Mouse (Mus musculus) forebrain, embryonic 15.5 days (tissue): ENCODE data around the gene Sema6c. TPM values are rescaled to one million over a fixed set of nuclear protein-coding genes. Genes with fewer than 3 reads are reported as not detected.

Source experiments
- ATAC-seq: fragments of 200-750 bp; cut with Nextera tagmentation; replicated peaks from 2 replicates; pipeline ENCODE4 v1.8.0; 2017; ENCODE audit warnings: mild to moderate bottlenecking, moderate TSS enrichment, moderate library complexity
- H3K27ac ChIP-seq: fragments of 300-500 bp; sonication (generic); replicated peaks from 2 replicates; pipeline ENCODE4 v1.5.1; 2015; ENCODE audit warnings: mild to moderate bottlenecking, inconsistent platforms
- H3K27me3 ChIP-seq: fragments of 300-500 bp; sonication (generic); 2 replicates; pipeline ENCODE4 v1.6.1; 2015; ENCODE audit warnings: inconsistent platforms
- H3K36me3 ChIP-seq: fragments of 300-500 bp; sonication (generic); 2 replicates; pipeline ENCODE4 v1.6.1; 2015; ENCODE audit warnings: mild to moderate bottlenecking, inconsistent platforms
- H3K4me1 ChIP-seq: fragments of 300-500 bp; sonication (generic); 2 replicates; pipeline ENCODE4 v1.6.1; 2015; ENCODE audit warnings: inconsistent platforms
- H3K4me2 ChIP-seq: fragments of 300-500 bp; sonication (generic); replicated peaks from 2 replicates; pipeline ENCODE4 v1.6.1; 2015; ENCODE audit warnings: mild to moderate bottlenecking, inconsistent platforms
- H3K4me3 ChIP-seq: fragments of 300-500 bp; sonication (generic); 2 replicates; pipeline ENCODE4 v1.5.1; 2015; ENCODE audit warnings: mild to moderate bottlenecking, inconsistent platforms
- H3K9ac ChIP-seq: fragments of 300-500 bp; sonication (generic); replicated peaks from 2 replicates; pipeline ENCODE4 v1.6.1; 2015; ENCODE audit warnings: mild to moderate bottlenecking, inconsistent platforms
- H3K9me3 ChIP-seq: fragments of 300-500 bp; sonication (generic); 2 replicates; pipeline ENCODE4 v1.6.1; 2016; ENCODE audit warnings: inconsistent platforms
- WGBS: fragments of 180-500 bp; shearing (Covaris S2); methylation state at CpG from one replicate; pipeline ENCODE4 v1.1.7; 2015; ENCODE audit warnings: mixed read lengths; 5-methylcytosine and 5-hydroxymethylcytosine counted together
- microRNA-seq: library from miRNA; unstranded; fragments of <30 nt; microRNA quantifications from one replicate; pipeline ENCODE4, GENCODE M21; 2016
- polyA plus RNA-seq: library from polyadenylated mRNA; unstranded; fragments of >200 nt; fragmentation: Nextera tagmentation; extraction: Ambion mirVana; gene quantifications from 2 replicates; pipeline ENCODE4 v1.2.1, GENCODE M21; 2015

Sema6c gene
- polyA plus RNA-seq, 1 experiment from 2014 or later, result 34.1 TPM

GRCm38 (mm10) chr3:95223041-95223440, 62.8 kb downstream of the Sema6c start:
- peaks cover 56% of the 10 kb centered on the region for H3K4me1 ChIP-seq
- no peaks in the 10 kb centered on the region for H3K9me3 ChIP-seq
- no peak for ATAC-seq
- H3K27ac ChIP-seq, result no peak overlapping the region
- no peak overlapping the region for H3K9ac ChIP-seq
- no peak overlapping the region for H3K4me3 ChIP-seq
- H3K4me2 ChIP-seq, result no peak overlapping the region
- H3K36me3 ChIP-seq, result peaks cover 69% of the 10 kb centered on the region
- 96% methylated on average over 2 of the region's 2 CpGs for WGBS
- no peaks in the 10 kb centered on the region for H3K27me3 ChIP-seq

Small RNA genes lying within 50 kb of the gene (microRNA-seq; reads per million reads assigned to microRNA genes)
- gene Mir8099-1, result not detected

Other genes starting within 250 kb of the Sema6c start
- gene Selenbp1, start 227.4 kb upstream of the Sema6c start, polyA plus RNA-seq, result 9.5 and 11.6 TPM in 2 replicates
- 5.4 and 6.0 TPM in 2 replicates for gene Rfx5, start 206.4 kb upstream of the Sema6c start, polyA plus RNA-seq
- gene Pi4kb, start 185.7 kb upstream of the Sema6c start, polyA plus RNA-seq, result 24.9 and 27.1 TPM in 2 replicates
- 22.4 and 23.0 TPM in 2 replicates for gene Zfp687, start 145.0 kb upstream of the Sema6c start, polyA plus RNA-seq
- 291 and 296 TPM in 2 replicates for gene Psmd4, start 117.8 kb upstream of the Sema6c start, polyA plus RNA-seq
- 20.5 and 21.6 TPM in 2 replicates for gene Pip5k1a, start 53.5 kb upstream of the Sema6c start, polyA plus RNA-seq
- 235 and 247 TPM in 2 replicates for gene Vps72, start 49.4 kb upstream of the Sema6c start, polyA plus RNA-seq
- 0.74 and 1.1 TPM in 2 replicates for gene Tmod4, start 36.0 kb upstream of the Sema6c start, polyA plus RNA-seq
- gene Scnm1, start 26.4 kb upstream of the Sema6c start, polyA plus RNA-seq, result 105 and 108 TPM in 2 replicates
- 39.8 and 42.2 TPM in 2 replicates for gene Lysmd1, start 26.4 kb upstream of the Sema6c start, polyA plus RNA-seq
- 2.5 and 3.6 TPM in 2 replicates for gene Tnfaip8l2, start 18.1 kb upstream of the Sema6c start, polyA plus RNA-seq
- 4.8 and 5.9 TPM in 2 replicates for gene Gabpb2, start 57.5 kb downstream of the Sema6c start, polyA plus RNA-seq
- gene Cdc42se1, start 68.3 kb downstream of the Sema6c start, polyA plus RNA-seq, result 88.5 and 90.0 TPM in 2 replicates
- 254 and 266 TPM in 2 replicates for gene Mllt11, start 71.7 kb downstream of the Sema6c start, polyA plus RNA-seq
- gene Gm128, start 81.1 kb downstream of the Sema6c start, polyA plus RNA-seq, result 0.11 and 0.15 TPM in 2 replicates
- 0.10 TPM in 1 of 2 replicates, not detected in the other for gene Bnipl, start 90.7 kb downstream of the Sema6c start, polyA plus RNA-seq
- 46.1 and 46.2 TPM in 2 replicates for gene Mindy1, start 120.9 kb downstream of the Sema6c start, polyA plus RNA-seq
- 42.0 and 44.4 TPM in 2 replicates for gene Prune1, start 121.6 kb downstream of the Sema6c start, polyA plus RNA-seq
- 0.47 and 0.61 TPM in 2 replicates for gene Anxa9, start 146.7 kb downstream of the Sema6c start, polyA plus RNA-seq
- 96.7 and 101 TPM in 2 replicates for gene Cers2, start 154.3 kb downstream of the Sema6c start, polyA plus RNA-seq
- gene Setdb1, start 196.7 kb downstream of the Sema6c start, polyA plus RNA-seq, result 45.2 and 48.8 TPM in 2 replicates
- not detected in 2 replicates for gene 4930558C23Rik, start 242.4 kb downstream of the Sema6c start, polyA plus RNA-seq